Mouse (Mus musculus): ENCODE results near the gene Tmem237.

The Tmem237 gene

GRCm38 (mm10) chr1:59110524-59110923 lies 9.7 kb downstream of the Tmem237 start:
- ATAC-seq (ENCODE audit: insufficient number of reproducible peaks, low FRiP score, low TSS enrichment) = no peak

DNA sequence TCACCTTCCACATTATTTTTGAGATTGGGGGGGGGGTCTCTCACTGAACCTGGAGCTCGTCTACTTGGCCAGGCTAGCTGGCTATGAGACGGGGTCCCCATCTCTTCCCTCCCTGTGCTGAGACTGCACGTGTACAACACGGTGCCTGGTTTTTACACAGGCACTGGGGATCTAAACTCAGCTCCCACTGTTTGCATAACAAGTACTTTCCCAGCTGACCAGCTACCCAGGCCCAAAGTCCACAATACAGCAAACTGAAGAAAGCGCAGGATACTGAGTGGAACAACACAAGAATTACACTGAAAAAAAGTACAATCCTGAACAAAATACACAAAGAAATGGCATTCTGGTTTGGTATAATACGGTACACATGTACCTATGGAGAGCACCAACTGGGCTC lies 18.1 kb downstream of the Tmem237 start:
- no peak for ATAC-seq (ENCODE audit: insufficient number of reproducible peaks, low FRiP score, low TSS enrichment)

DNA sequence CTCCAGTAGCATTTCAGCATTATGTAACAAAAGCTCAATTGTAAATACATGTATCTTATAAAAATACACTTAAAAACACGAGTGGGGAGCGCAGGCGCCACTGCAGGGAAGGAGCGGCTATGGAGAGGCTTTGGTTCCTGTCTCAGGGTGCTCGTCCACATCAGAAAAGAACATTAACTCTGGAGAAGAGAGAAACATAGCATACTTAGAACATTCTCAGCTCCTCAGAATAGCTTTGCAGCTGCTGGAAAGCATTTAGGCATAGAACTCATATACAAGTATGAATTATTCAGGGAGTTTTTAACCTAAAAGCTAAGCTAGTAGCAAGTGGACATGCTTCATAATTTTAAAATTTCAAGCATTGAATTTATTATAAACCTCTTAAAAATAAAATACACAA lies 19.2 kb downstream of the Tmem237 start:
- no peak for ATAC-seq (ENCODE audit: insufficient number of reproducible peaks, low FRiP score, low TSS enrichment)

- no peak for ATAC-seq (ENCODE audit: insufficient number of reproducible peaks, low FRiP score, low TSS enrichment)
Observed at GRCm38 (mm10) chr1:59094705-59095104, 25.5 kb downstream of the Tmem237 start, which contains the start of gene C2cd6. Gene C2cd6, minus strand, starts transcription at chr1:59094900.

- ATAC-seq (ENCODE audit: insufficient number of reproducible peaks, low FRiP score, low TSS enrichment) = no peak
Observed at GRCm38 (mm10) chr1:59070867-59071266, 49.3 kb downstream of the Tmem237 start.

GRCm38 (mm10) chr1:59067976-59068375 lies 52.2 kb downstream of the Tmem237 start:
- ATAC-seq (ENCODE audit: insufficient number of reproducible peaks, low FRiP score, low TSS enrichment) = no peak

DNA sequence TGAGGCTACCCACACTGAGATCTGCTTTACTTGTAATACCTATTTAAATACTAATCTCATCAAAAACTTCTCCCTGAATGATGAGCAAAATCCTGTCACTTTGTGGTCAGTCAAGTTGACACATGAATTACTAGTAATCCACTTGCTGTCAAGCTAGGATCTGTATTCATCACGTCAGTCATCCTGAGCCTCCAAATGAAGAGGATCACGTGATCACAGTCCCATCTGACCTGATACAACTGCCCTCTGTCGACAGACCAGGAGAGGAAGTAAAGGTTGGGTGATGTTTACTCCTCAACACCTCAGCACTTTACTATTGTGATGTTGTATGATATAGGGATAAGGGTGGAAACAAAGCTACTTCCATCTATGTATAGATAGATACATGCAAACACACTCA lies 56.5 kb downstream of the Tmem237 start:
- ATAC-seq (ENCODE audit: insufficient number of reproducible peaks, low FRiP score, low TSS enrichment) = no peak

DNA sequence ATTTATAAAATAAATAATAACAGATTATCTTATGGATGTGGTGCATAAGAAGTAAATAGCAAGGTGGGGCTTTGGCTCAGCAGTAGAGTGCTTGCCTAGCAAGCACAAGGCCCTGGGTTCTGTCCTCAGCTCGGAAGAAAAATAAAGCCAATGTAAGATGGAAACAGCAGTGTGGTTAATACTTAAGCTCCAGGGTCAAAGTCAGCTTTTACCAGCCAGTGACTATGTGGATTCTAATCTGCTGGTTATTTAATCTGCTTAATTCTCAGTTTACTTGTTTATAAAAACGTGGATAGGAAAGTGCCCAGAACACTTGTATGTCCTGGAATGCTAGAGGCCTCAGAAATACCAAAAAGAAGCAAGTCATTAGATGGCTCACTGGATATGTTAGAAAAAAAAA lies 63.3 kb downstream of the Tmem237 start:
- no peak for ATAC-seq (ENCODE audit: insufficient number of reproducible peaks, low FRiP score, low TSS enrichment)

- no peak for ATAC-seq (ENCODE audit: insufficient number of reproducible peaks, low FRiP score, low TSS enrichment)
Observed at GRCm38 (mm10) chr1:59051306-59051705, 68.9 kb downstream of the Tmem237 start.

Data from cerebellum, adult (tissue).